Mouse (Mus musculus) cerebellum, adult 2 months (tissue): ENCODE measurements at regions not wholly inside any gene's neighbourhood (a gene's known extent, or its start where the extent isn't known, plus 50 kb on each side); places are given as distances from the start of the nearest gene placed in this dataset.

Experiments
- CTCF ChIP-seq: fragments of 200-500 bp; IDR thresholded peaks from 2 replicates; pipeline ENCODE4 v1.5.1; 2011; ENCODE audit warnings: low read depth, mild to moderate bottlenecking, control low read depth, low read length, moderate library complexity, borderline replicate concordance; ENCODE audit not compliant: insufficient read depth
- POLR2A ChIP-seq: fragments of 200-500 bp; IDR thresholded peaks from 2 replicates; pipeline ENCODE4 v1.6.1; 2011; ENCODE audit warnings: low read length, control low read depth, borderline replicate concordance; ENCODE audit not compliant: insufficient read depth

DNA sequence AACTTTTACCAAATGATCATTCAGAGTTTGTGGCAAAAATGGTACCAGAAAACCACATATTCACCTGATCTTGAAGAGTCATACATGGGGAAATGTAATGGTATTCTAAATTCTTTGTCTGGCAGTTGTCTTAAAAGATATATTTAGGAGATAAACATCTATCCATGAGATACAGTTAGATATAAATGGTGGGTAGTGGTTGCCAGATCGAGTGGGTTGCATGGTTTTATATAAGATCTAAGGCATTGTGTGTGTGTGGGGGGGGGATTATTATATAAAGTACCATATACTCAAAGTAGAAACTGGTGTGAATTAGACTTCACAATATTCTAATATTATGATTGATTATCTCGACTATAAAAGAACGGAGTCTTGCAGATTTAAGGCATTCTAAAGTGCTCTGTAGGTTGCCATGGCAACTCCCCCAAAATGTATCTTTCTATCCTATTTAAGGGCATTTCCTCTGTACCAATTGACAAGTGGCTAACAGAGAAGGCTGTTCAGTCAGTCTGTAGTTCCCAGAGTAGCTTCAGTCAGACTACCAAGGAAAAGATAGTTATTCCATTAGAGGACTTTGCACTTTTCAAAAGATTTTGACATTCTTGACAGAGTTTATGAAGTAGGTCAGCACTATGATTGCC, 89.3 kb upstream of the Man2a1 start:
- no peak for TF ChIP-seq POLR2A
- no peak for TF ChIP-seq CTCF
